ENCODE assay signal across 16 mouse cellular contexts in genomic region chr10:20914606-20915005, GRCm38 (mm10).
"Had no signal": no experiment of that assay in that cellular context is flagged by ENCODE, and none has a peak within 500 bp of the region (broad histone marks: within the 10 kb centered on the region; RNA-seq: fewer than 3 reads in every experiment).

No protein-coding gene starts in this region.

- DNase-seq: lung, adult 2 months; lung, postnatal 14 days; lung, postnatal 36 days; right cerebral cortex, postnatal 14 days; thymus, adult 2 months; thymus, postnatal 25 days; thymus, postnatal 4 days had no signal

- H3K27ac ChIP-seq: lung, embryonic 15.5 days; midbrain, embryonic 13.5 days; midbrain, embryonic 15.5 days; neural tube, embryonic 12.5 days; stomach, embryonic 15.5 days; stomach, postnatal 0 days had no signal

- H3K4me3 ChIP-seq: lung, embryonic 15.5 days; megakaryocyte, embryonic 14.5 days; midbrain, embryonic 13.5 days; midbrain, embryonic 15.5 days; neural tube, embryonic 12.5 days; stomach, embryonic 15.5 days had no signal

- H3K4me1 ChIP-seq: lung, embryonic 15.5 days; midbrain, embryonic 13.5 days; midbrain, embryonic 15.5 days; neural tube, embryonic 12.5 days; stomach, embryonic 15.5 days had no signal

- H3K9ac ChIP-seq: lung, embryonic 15.5 days; midbrain, embryonic 13.5 days; midbrain, embryonic 15.5 days; neural tube, embryonic 12.5 days; stomach, embryonic 15.5 days had no signal

- H3K27me3 ChIP-seq: lung, embryonic 15.5 days; megakaryocyte, embryonic 14.5 days; midbrain, embryonic 13.5 days; midbrain, embryonic 15.5 days; neural tube, embryonic 12.5 days; stomach, embryonic 15.5 days had no signal

- H3K4me2 ChIP-seq: lung, embryonic 15.5 days; midbrain, embryonic 11.5 days; midbrain, embryonic 13.5 days; midbrain, embryonic 15.5 days; neural tube, embryonic 12.5 days; stomach, embryonic 15.5 days had no signal

- H3K9me3 ChIP-seq: lung, embryonic 15.5 days; megakaryocyte, embryonic 14.5 days; midbrain, embryonic 13.5 days; midbrain, embryonic 15.5 days; neural tube, embryonic 12.5 days; stomach, embryonic 15.5 days had no signal

- H3K36me3 ChIP-seq: lung, embryonic 15.5 days; midbrain, embryonic 13.5 days; midbrain, embryonic 15.5 days; neural tube, embryonic 12.5 days; stomach, embryonic 15.5 days had no signal

- ATAC-seq: lung, postnatal 0 days; midbrain, embryonic 13.5 days; midbrain, embryonic 15.5 days had no signal
